Mouse (Mus musculus) natural killer cell, adult 2 months (primary cell): ENCODE measurements at regions not wholly inside any gene's neighbourhood (a gene's known extent, or its start where the extent isn't known, plus 50 kb on each side); places are given as distances from the start of the nearest gene placed in this dataset.

Experiments
- DNase-seq, 2 experiments: peaks; one replicate each; pipeline ENCODE4 v3.0.0; 2022; ENCODE audit warnings: low spot score in 2 of 2

GRCm38 (mm10) chr11:31746939-31747338 lies 75.3 kb upstream of the Bod1 start:
- no peak for DNase-seq

GRCm38 (mm10) chr11:31748275-31748815 lies 76.7 kb upstream of the Bod1 start:
- no peak for DNase-seq

- DNase-seq = no peak
Observed at GRCm38 (mm10) chr11:31751274-31751673, 79.6 kb upstream of the Bod1 start.

GRCm38 (mm10) chr11:31753211-31753610 lies 81.5 kb upstream of the Bod1 start:
- no peak for DNase-seq

- DNase-seq = no peak
Observed at GRCm38 (mm10) chr11:31753711-31754161, 82.1 kb upstream of the Bod1 start.

GRCm38 (mm10) chr11:31754416-31754815 lies 82.7 kb upstream of the Bod1 start:
- DNase-seq = no peak

- DNase-seq = no peak
Observed at GRCm38 (mm10) chr11:31755858-31756257, 84.2 kb upstream of the Bod1 start.

GRCm38 (mm10) chr11:31756355-31757145 lies 84.9 kb upstream of the Bod1 start:
- DNase-seq = no peak

GRCm38 (mm10) chr11:31759868-31760765 lies 88.4 kb upstream of the Bod1 start:
- DNase-seq = peak in 1 of 2 experiments; percentile 9

GRCm38 (mm10) chr11:31763856-31764255 lies 92.2 kb upstream of the Bod1 start:
- DNase-seq = no peak

- DNase-seq = no peak
Observed at GRCm38 (mm10) chr11:31766296-31766695, 94.6 kb upstream of the Bod1 start.

- no peak for DNase-seq
Observed at GRCm38 (mm10) chr11:31767727-31768495, 96.2 kb upstream of the Bod1 start.

- no peak for DNase-seq
Observed at GRCm38 (mm10) chr11:31769804-31770654, 98.3 kb upstream of the Bod1 start.

GRCm38 (mm10) chr11:31770881-31771280 lies 99.2 kb upstream of the Bod1 start:
- no peak for DNase-seq

GRCm38 (mm10) chr11:31771491-31772439 lies 100.1 kb upstream of the Bod1 start:
- no peak for DNase-seq

- DNase-seq = no peak
Observed at GRCm38 (mm10) chr11:31777531-31777930, 94.5 kb upstream of the Cpeb4 start.

GRCm38 (mm10) chr11:31778766-31779165 lies 93.2 kb upstream of the Cpeb4 start:
- DNase-seq = no peak

- no peak for DNase-seq
Observed at GRCm38 (mm10) chr11:31779267-31779666, 92.7 kb upstream of the Cpeb4 start.

GRCm38 (mm10) chr11:31780969-31781368 lies 91.0 kb upstream of the Cpeb4 start:
- no peak for DNase-seq

- DNase-seq = no peak
Observed at GRCm38 (mm10) chr11:31781605-31782004, 90.4 kb upstream of the Cpeb4 start.
